Mouse (Mus musculus): ENCODE results near the gene Fosl1.

DNA sequence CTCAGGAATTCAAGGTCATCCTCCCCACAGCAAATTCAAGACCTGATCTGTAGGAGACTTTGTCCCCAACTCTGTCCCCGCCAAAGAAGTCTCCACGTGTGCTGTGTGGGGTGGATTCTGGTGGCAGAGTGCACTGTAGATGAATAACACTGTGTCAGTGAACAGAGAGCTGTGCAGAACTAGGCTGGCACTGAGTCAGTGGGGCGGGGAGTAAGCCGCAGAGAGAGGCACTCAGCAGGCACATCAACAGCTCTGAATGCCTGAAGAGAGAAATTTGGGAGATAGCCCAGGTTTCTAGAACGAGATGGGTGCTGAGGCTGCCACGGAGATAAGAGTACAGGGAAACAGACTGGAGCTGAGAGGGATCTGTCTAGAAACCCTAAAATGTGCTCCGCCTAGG is 11.7 kb downstream of the Fosl1 start:
- TF ChIP-seq CTCF (IDR thresholded peaks at IDR 0.05; ENCODE audit: control insufficient read depth, insufficient read depth, low read length) (no peak), POLR2A (IDR thresholded peaks at IDR 0.05; ENCODE audit: borderline replicate concordance, control insufficient read depth, low read depth, low read length) (no peak)

Measured in bone marrow, adult 2 months (tissue).